10 mouse cellular contexts compared by ENCODE assay signal in the genomic region with DNA sequence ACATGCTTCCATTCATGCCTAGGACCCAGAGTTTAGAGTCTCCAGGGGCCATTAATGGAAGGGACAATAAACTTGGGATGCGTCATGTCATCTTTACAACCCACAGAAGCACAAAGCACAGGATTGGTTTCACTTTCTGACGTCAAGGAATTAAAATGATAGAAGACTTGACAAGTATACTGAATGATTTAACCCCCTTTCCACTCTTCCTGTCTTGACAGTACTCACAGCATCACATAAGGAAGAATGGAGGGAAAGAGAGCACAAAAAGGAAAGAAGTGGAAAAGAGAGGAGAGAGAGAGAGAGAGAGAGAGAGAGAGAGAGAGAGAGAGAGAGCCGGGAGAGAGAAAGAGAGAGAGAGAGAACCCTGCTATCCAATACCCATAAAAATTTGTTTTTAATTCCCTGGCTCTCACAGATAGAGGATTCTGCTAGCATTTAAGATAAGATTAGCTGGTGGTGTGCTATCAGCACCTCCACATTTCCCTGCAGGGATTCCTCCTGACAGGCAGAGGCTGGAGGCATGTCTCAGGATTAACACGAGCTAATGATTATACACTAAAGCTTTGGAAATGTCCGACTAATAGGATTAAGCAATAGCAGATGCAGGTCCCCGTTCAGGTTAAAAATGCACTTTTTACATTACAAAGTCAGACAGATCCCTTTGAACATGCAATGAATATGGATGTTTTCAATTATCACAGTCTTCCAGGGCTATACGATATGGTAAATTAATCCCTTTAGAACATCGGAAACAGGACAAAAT.
DNase-seq lines count a peak whose midpoint lies in the region; ATAC-seq and TF ChIP-seq lines count a peak whose summit lies in the region.
"Had no signal": no experiment of that assay in that cellular context is flagged by ENCODE, and none has a peak within 500 bp of the region (broad histone marks: within the 10 kb centered on the region; RNA-seq: fewer than 3 reads in every experiment).

No protein-coding gene starts in this region.

- no peak for TF ChIP-seq CTCF in hindbrain, postnatal 0 days (IDR thresholded peaks at IDR 0.05; ENCODE audit: low read depth)

- DNase-seq in MN1 (ENCODE audit: low spot score): peak; percentile 8
- peak; percentile 59 for DNase-seq in embryo, embryonic 10.5 days (ENCODE audit: low spot score)
- peak; percentile 27 for DNase-seq in hindbrain, postnatal 0 days (ENCODE audit: low spot score)
- peak; percentile 33 for DNase-seq in midbrain, embryonic 10.5 days (ENCODE audit: low spot score)
- DNase-seq in thymus, postnatal 4 days: no peak
- no peak for DNase-seq in ovary, postnatal 14 days (ENCODE audit: low spot score)
- no peak for DNase-seq in adrenal gland, adult 2 months
- DNase-seq: lung, embryonic 14.5 days; thymus, postnatal 25 days had no signal

- no peaks in the 10 kb centered on the region for H3K27me3 ChIP-seq in hindbrain, postnatal 0 days (ENCODE audit: insufficient read depth, low read length)
- peaks cover 96% of the 10 kb centered on the region for H3K27me3 ChIP-seq in midbrain, embryonic 10.5 days (ENCODE audit: low read depth, poor library complexity, severe bottlenecking)

- H3K4me1 ChIP-seq in hindbrain, postnatal 0 days (ENCODE audit: insufficient read depth, low read length): no peaks in the 10 kb centered on the region; the same call in 1 of the 2 replicates
- peaks cover 27% of the 10 kb centered on the region for H3K4me1 ChIP-seq in midbrain, embryonic 10.5 days

- peak overlapping the region; percentile 38 for H3K4me2 ChIP-seq in hindbrain, postnatal 0 days (ENCODE audit: low read depth, low read length)
- H3K4me2 ChIP-seq: lung, embryonic 14.5 days had no signal

- H3K9me3 ChIP-seq in hindbrain, postnatal 0 days (ENCODE audit: low read length): no peaks in the 10 kb centered on the region
- no peaks in the 10 kb centered on the region for H3K9me3 ChIP-seq in midbrain, embryonic 10.5 days (replicated peaks)

- no peak overlapping the region for H3K27ac ChIP-seq in hindbrain, postnatal 0 days
- no peak overlapping the region for H3K27ac ChIP-seq in midbrain, embryonic 10.5 days (replicated peaks)

- WGBS in hindbrain, postnatal 0 days: 17% methylated on average over 8 of the region's 8 CpGs
- WGBS in midbrain, embryonic 10.5 days: 15% methylated on average over 8 of the region's 8 CpGs

- H3K4me3 ChIP-seq in hindbrain, postnatal 0 days (ENCODE audit: low read length): no peak overlapping the region
- H3K4me3 ChIP-seq in midbrain, embryonic 10.5 days: no peak overlapping the region
- H3K4me3 ChIP-seq: myocyte had no signal

- no peak overlapping the region for H3K9ac ChIP-seq in hindbrain, postnatal 0 days (replicated peaks; ENCODE audit: low read length)
- H3K9ac ChIP-seq: lung, embryonic 14.5 days had no signal

- H3K36me3 ChIP-seq in hindbrain, postnatal 0 days (ENCODE audit: insufficient read depth, low read length): no peaks in the 10 kb centered on the region
- no peaks in the 10 kb centered on the region for H3K36me3 ChIP-seq in midbrain, embryonic 10.5 days

- no peak for ATAC-seq in hindbrain, postnatal 0 days

Comparison
In these comparisons a context has a peak if more than half of its experiments do, and no peak if none do; other contexts are left out.
1. DNase-seq: peak in MN1 (single experiment), embryo, embryonic 10.5 days (single experiment), hindbrain, postnatal 0 days (single experiment) and midbrain, embryonic 10.5 days (single experiment); none in thymus, postnatal 4 days (single experiment), ovary, postnatal 14 days (single experiment) and adrenal gland, adult 2 months (single experiment).